Mouse (Mus musculus) gastrocnemius, postnatal 36 days (tissue): ENCODE data around the gene Setdb1. TPM values are rescaled to one million over a fixed set of nuclear protein-coding genes. Genes with fewer than 3 reads are reported as not detected.

ENCODE experiments used
- DNase-seq, 2 experiments: peaks; one replicate each; pipeline ENCODE4 v3.0.0; 2022
- intact Hi-C: fragments of 180-260 bp; cut with DNase I; formaldehyde crosslinking; loops from one replicate; pipeline ENCODE4 v1.15.1; 2025
- total RNA-seq, 2 experiments: library from RNA; stranded (reverse); gene quantifications; 2 replicates each; pipeline ENCODE4 v1.2.3; 2021

Gene Setdb1
- total RNA-seq, 2 experiments from 2014 or later = 9.5 to 10.5 TPM

DNA sequence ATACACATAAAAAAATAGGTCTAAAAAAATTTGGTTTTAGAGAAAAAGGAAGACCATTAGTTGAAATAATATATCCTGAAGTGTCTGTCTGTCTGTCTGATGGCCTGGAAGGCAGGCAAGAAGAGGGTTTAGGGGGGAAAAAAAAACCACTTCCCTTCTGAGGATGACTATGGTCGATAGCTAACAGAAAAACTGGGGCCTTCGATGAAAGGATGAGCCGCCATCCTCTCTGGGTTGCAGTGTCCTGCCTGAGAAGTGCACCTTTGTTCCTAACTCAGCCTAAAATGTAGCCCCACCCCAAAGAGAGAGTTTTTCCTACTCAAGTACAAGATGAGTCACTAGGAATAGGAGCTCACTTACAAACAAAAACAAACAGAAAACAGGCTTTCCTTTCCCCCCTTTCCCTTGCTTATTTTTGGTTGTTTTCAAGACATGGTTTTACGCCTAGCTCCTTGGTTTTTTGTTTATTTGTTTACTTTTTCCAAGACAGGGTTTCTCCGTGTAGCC lies 80.5 kb downstream of the Setdb1 start:
- intact Hi-C loops = no loop called here
- DNase-seq = no peak

DNA sequence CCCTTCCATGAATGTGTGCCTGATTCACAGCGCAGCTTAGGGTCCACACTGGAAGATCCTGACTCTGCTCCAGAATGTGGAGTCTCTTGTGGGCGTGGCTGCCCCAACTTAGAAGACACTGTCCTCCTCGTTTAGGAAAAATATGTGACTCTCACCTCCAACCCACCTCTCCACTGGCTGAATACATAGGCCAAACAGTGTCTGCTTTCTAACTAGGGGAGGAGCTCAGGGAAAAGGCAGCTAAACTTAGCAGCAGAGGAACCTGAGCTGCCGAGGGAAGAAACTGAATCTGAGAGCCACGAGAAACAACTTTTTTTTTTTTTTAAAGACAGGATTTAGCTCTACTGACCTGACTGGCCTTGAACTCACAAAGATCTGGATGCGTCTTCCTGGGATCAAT lies 81.8 kb downstream of the Setdb1 start:
- DNase-seq = no peak
- intact Hi-C loops = no loop called here

DNA sequence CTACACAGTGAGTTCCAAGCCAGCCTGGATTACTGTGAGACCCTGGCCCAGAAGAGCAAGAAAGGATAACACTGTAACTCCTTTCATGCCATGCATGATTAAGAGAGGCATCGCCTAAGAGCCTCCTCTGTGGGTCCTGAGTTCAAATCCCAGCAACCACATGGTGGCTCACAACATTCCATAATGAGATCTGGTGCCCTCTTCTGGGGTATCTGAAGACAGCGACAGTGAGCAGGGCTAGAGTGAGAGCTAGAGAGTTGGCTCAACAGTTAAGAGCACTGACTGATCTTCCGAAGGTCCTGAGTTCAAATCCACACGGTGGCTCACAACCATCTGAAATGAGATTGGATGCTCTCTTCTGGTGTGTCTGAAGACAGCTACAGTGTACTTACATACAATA lies 82.5 kb downstream of the Setdb1 start:
- DNase-seq = no peak
- intact Hi-C loops = no loop called here

Other genes starting within 250 kb of the Setdb1 start
- 10 to 100 TPM; 39.4 to 47.9 TPM for gene Vps72, start 246.2 kb downstream of the Setdb1 start, total RNA-seq
- 100 to 1,000 TPM; 623 to 679 TPM for gene Tmod4, start 232.7 kb downstream of the Setdb1 start, total RNA-seq
- 10 to 100 TPM; 21.7 to 27.3 TPM for gene Scnm1, start 223.2 kb downstream of the Setdb1 start, total RNA-seq
- gene Lysmd1, start 223.1 kb downstream of the Setdb1 start, total RNA-seq = 1 to 10 TPM; 6.4 to 8.2 TPM
- gene Tnfaip8l2, start 214.8 kb downstream of the Setdb1 start, total RNA-seq = under 1 TPM; 0.38 to 0.69 TPM
- gene Sema6c, start 196.7 kb downstream of the Setdb1 start, total RNA-seq = 10 to 100 TPM; 96.3 to 98.2 TPM
- 1 to 10 TPM; 6.6 to 8.0 TPM for gene Gabpb2, start 139.3 kb downstream of the Setdb1 start, total RNA-seq
- gene Cdc42se1, start 128.5 kb downstream of the Setdb1 start, total RNA-seq = 10 to 100 TPM; 14.2 to 18.4 TPM
- gene Mllt11, start 125.0 kb downstream of the Setdb1 start, total RNA-seq = 10 to 100 TPM; 48.5 to 63.2 TPM
- gene Gm128, start 115.6 kb downstream of the Setdb1 start, total RNA-seq = not detected
- not detected for gene Bnipl, start 106.0 kb downstream of the Setdb1 start, total RNA-seq
- gene Mindy1, start 75.9 kb downstream of the Setdb1 start, total RNA-seq = 10 to 100 TPM; 21.3 to 23.8 TPM
- 10 to 100 TPM; 39.4 to 45.5 TPM for gene Prune1, start 75.1 kb downstream of the Setdb1 start, total RNA-seq
- under 1 TPM in 1 of 2 experiments, not detected in 1; 0.64 TPM for gene Anxa9, start 50.0 kb downstream of the Setdb1 start, total RNA-seq
- 10 to 100 TPM; 15.9 to 23.3 TPM for gene Cers2, start 42.4 kb downstream of the Setdb1 start, total RNA-seq
- not detected for gene 4930558C23Rik, start 45.6 kb upstream of the Setdb1 start, total RNA-seq
- gene Arnt, start 77.2 kb upstream of the Setdb1 start, total RNA-seq = 10 to 100 TPM; 34.0 to 44.8 TPM
- gene Ctsk, start 142.1 kb upstream of the Setdb1 start, total RNA-seq = 1 to 10 TPM; 8.4 to 9.0 TPM
- 1 to 10 TPM; 3.0 to 5.9 TPM for gene Ctss, start 169.6 kb upstream of the Setdb1 start, total RNA-seq
- not detected for gene Hormad1, start 202.5 kb upstream of the Setdb1 start, total RNA-seq
- 10 to 100 TPM in 1 of 2 experiments, 1 to 10 TPM in 1; 8.0 to 10.1 TPM for gene Golph3l, start 231.7 kb upstream of the Setdb1 start, total RNA-seq